Mouse (Mus musculus) megakaryocyte, embryonic 14.5 days (primary cell): ENCODE results near the gene Drg1.

ENCODE experiments used
- FLI1 ChIP-seq: IDR thresholded peaks from 2 replicates; pipeline ENCODE4 v1.6.1; 2012; ENCODE audit warnings: low read length, inconsistent platforms, mixed read lengths
- GATA1 ChIP-seq: IDR thresholded peaks from 3 replicates; pipeline ENCODE4 v1.6.1; 2012; ENCODE audit warnings: mixed read lengths, low read length, inconsistent platforms, borderline replicate concordance

GRCm38 (mm10) chr11:3298813-3299185 lies 32.6 kb upstream of the Drg1 start:
- TF ChIP-seq GATA1 (no peak), FLI1 (no peak)
